ENCODE assay signal across 9 mouse cellular contexts in genomic region chr10:120257231-120257630, GRCm38 (mm10). TPM values are rescaled to one million over a fixed set of nuclear protein-coding genes. Genes with fewer than 3 reads are reported as not detected.
DNase-seq lines count a peak whose midpoint lies in the region; ATAC-seq and TF ChIP-seq lines count a peak whose summit lies in the region.
"Had no signal": no experiment of that assay in that cellular context is flagged by ENCODE, and none has a peak within 500 bp of the region (broad histone marks: within the 10 kb centered on the region; RNA-seq: fewer than 3 reads in every experiment).

No protein-coding gene starts in this region.

- peak overlapping the region; percentile 30 for H3K4me2 ChIP-seq in embryonic facial prominence, embryonic 13.5 days
- no peak overlapping the region for H3K4me2 ChIP-seq in lung, postnatal 0 days (replicated peaks; ENCODE audit: low read depth, low read length)
- H3K4me2 ChIP-seq: stomach, embryonic 15.5 days had no signal

- H3K27me3 ChIP-seq in embryonic facial prominence, embryonic 13.5 days: no peaks in the 10 kb centered on the region
- H3K27me3 ChIP-seq in lung, postnatal 0 days (replicated peaks; ENCODE audit: insufficient read depth, low read length): no peaks in the 10 kb centered on the region
- no peaks in the 10 kb centered on the region for H3K27me3 ChIP-seq in small intestine, adult 2 months (ENCODE audit: control insufficient read depth, insufficient read depth, low read length)
- H3K27me3 ChIP-seq: stomach, embryonic 15.5 days had no signal

- H3K9me3 ChIP-seq in embryonic facial prominence, embryonic 13.5 days: no peaks in the 10 kb centered on the region
- H3K9me3 ChIP-seq in lung, postnatal 0 days (ENCODE audit: low read length): no peaks in the 10 kb centered on the region
- H3K9me3 ChIP-seq: stomach, embryonic 15.5 days had no signal

- ATAC-seq in embryonic facial prominence, embryonic 13.5 days (ENCODE audit: insufficient number of reproducible peaks, insufficient read depth, low FRiP score, low TSS enrichment, low read depth): no peak
- ATAC-seq in lung, postnatal 0 days: no peak

- no peak overlapping the region for H3K4me3 ChIP-seq in embryonic facial prominence, embryonic 13.5 days
- H3K4me3 ChIP-seq in lung, postnatal 0 days (ENCODE audit: low read depth, low read length): no peak overlapping the region
- no peak overlapping the region for H3K4me3 ChIP-seq in small intestine, adult 2 months (ENCODE audit: low read depth, low read length)
- H3K4me3 ChIP-seq: stomach, embryonic 15.5 days had no signal

- no peaks in the 10 kb centered on the region for H3K36me3 ChIP-seq in embryonic facial prominence, embryonic 13.5 days
- no peaks in the 10 kb centered on the region for H3K36me3 ChIP-seq in lung, postnatal 0 days (ENCODE audit: insufficient read depth, low read length)
- no peaks in the 10 kb centered on the region for H3K36me3 ChIP-seq in small intestine, adult 2 months (ENCODE audit: control insufficient read depth, insufficient read depth, low read length)
- H3K36me3 ChIP-seq: stomach, embryonic 15.5 days had no signal

- 20% methylated on average over 11 of the region's 11 CpGs for WGBS in embryonic facial prominence, embryonic 13.5 days
- 16% methylated on average over 11 of the region's 11 CpGs for WGBS in lung, postnatal 0 days
- WGBS in small intestine, adult 2 months: 17% methylated on average over 11 of the region's 11 CpGs

- no peak for TF ChIP-seq EP300 in lung, postnatal 0 days (IDR thresholded peaks at IDR 0.05)

- H3K4me1 ChIP-seq in embryonic facial prominence, embryonic 13.5 days: peaks cover 22% of the 10 kb centered on the region
- H3K4me1 ChIP-seq in lung, postnatal 0 days (ENCODE audit: insufficient read depth, low read depth, low read length): no peaks in the 10 kb centered on the region
- H3K4me1 ChIP-seq in small intestine, adult 2 months (ENCODE audit: control insufficient read depth, insufficient read depth, insufficient read length, low read length): no peaks in the 10 kb centered on the region

- peak; percentile 75 for TF ChIP-seq CTCF in lung, postnatal 0 days (IDR thresholded peaks at IDR 0.05)
- TF ChIP-seq CTCF in small intestine, adult 2 months (IDR thresholded peaks at IDR 0.05; ENCODE audit: extremely low read depth, insufficient read length, insufficient replicate concordance, low read depth, low read length): peak; percentile 38; the same call in 1 of the 2 replicates

- H3K27ac ChIP-seq in embryonic facial prominence, embryonic 13.5 days: no peak overlapping the region
- H3K27ac ChIP-seq in lung, postnatal 0 days (ENCODE audit: low read length): no peak overlapping the region
- no peak overlapping the region for H3K27ac ChIP-seq in small intestine, adult 2 months (ENCODE audit: insufficient read depth, low read depth, low read length)
- H3K27ac ChIP-seq: stomach, embryonic 15.5 days had no signal

- H3K9ac ChIP-seq in embryonic facial prominence, embryonic 13.5 days: no peak overlapping the region
- H3K9ac ChIP-seq in lung, postnatal 0 days (replicated peaks; ENCODE audit: low read depth): no peak overlapping the region
- H3K9ac ChIP-seq: stomach, embryonic 15.5 days had no signal

- intact Hi-C loops in gastrocnemius, postnatal 36 days (cut with DNase I): loop anchor here (10.0 kb wide), 1 partner anchor 408 kb away; no protein-coding TSS in a partner anchor

- peak; percentile 8 for DNase-seq in gastrocnemius, adult 18-20 months (ENCODE audit: low spot score)
- no peak for DNase-seq in gastrocnemius, postnatal 36 days
- DNase-seq in 416B (ENCODE audit: low read depth): peak; percentile 71
- peak; percentile 69 for DNase-seq in adrenal gland, postnatal 10 days
- peak; percentile 62 for DNase-seq in kidney, postnatal 14 days
- peak; percentile 76 for DNase-seq in lung, postnatal 0 days (ENCODE audit: low spot score)

- no peak for TF ChIP-seq POLR2A in small intestine, adult 2 months (IDR thresholded peaks at IDR 0.05; ENCODE audit: low read depth, low read length)

RNA-seq across cellular contexts. Expression of gene Llph, which starts 30.4 kb away (rescaled TPM):
- total RNA-seq in gastrocnemius, adult 18-20 months (2021): 10 to 100 TPM; 15.9 to 17.3 TPM
- 10 to 100 TPM; 11.9 to 15.8 TPM for total RNA-seq in gastrocnemius, postnatal 36 days (2021)
- total RNA-seq in adrenal gland, postnatal 10 days (2021): 10 to 100 TPM; 20.3 to 24.7 TPM
- 52.2 and 54.6 TPM in 2 replicates for polyA plus RNA-seq in embryonic facial prominence, embryonic 13.5 days (2015; fragmentation: Nextera tagmentation; extraction: Ambion mirVana)
- 33.4 and 35.7 TPM in 2 replicates for polyA plus RNA-seq in lung, postnatal 0 days (2015; fragmentation: Nextera tagmentation; extraction: Ambion mirVana)
- 0.53 and 0.95 TPM in 2 replicates for polyA plus RNA-seq in small intestine, adult 2 months (2012; rRNA removed)

RNA-seq across cellular contexts. Expression of gene Irak3, which starts 55.3 kb away (rescaled TPM):
- 1 to 10 TPM; 1.9 to 2.9 TPM for total RNA-seq in gastrocnemius, adult 18-20 months (2021)
- 1 to 10 TPM; 2.1 to 2.4 TPM for total RNA-seq in gastrocnemius, postnatal 36 days (2021)
- 1 to 10 TPM; 3.3 to 3.4 TPM for total RNA-seq in adrenal gland, postnatal 10 days (2021)
- 2.0 and 2.3 TPM in 2 replicates for polyA plus RNA-seq in embryonic facial prominence, embryonic 13.5 days (2015; fragmentation: Nextera tagmentation; extraction: Ambion mirVana)
- 1.6 and 1.7 TPM in 2 replicates for polyA plus RNA-seq in lung, postnatal 0 days (2015; fragmentation: Nextera tagmentation; extraction: Ambion mirVana)
- 0.72 and 0.91 TPM in 2 replicates for polyA plus RNA-seq in small intestine, adult 2 months (2012; rRNA removed)

RNA-seq across cellular contexts. Expression of gene Tmbim4, which starts 55.8 kb away (rescaled TPM):
- total RNA-seq in gastrocnemius, adult 18-20 months (2021): 10 to 100 TPM; 76.7 to 79.2 TPM
- total RNA-seq in gastrocnemius, postnatal 36 days (2021): 10 to 100 TPM; 63.8 to 67.3 TPM
- total RNA-seq in adrenal gland, postnatal 10 days (2021): 100 to 1,000 TPM; 116 to 117 TPM
- 83.3 and 86.4 TPM in 2 replicates for polyA plus RNA-seq in embryonic facial prominence, embryonic 13.5 days (2015; fragmentation: Nextera tagmentation; extraction: Ambion mirVana)
- 152 and 165 TPM in 2 replicates for polyA plus RNA-seq in lung, postnatal 0 days (2015; fragmentation: Nextera tagmentation; extraction: Ambion mirVana)
- polyA plus RNA-seq in small intestine, adult 2 months (2012; rRNA removed): 191 and 329 TPM in 2 replicates

Comparison
In these comparisons a context has a peak if more than half of its experiments do, and no peak if none do; other contexts are left out.
1. DNase-seq: peak in gastrocnemius, adult 18-20 months (single experiment), 416B (single experiment), adrenal gland, postnatal 10 days (single experiment), kidney, postnatal 14 days (single experiment) and lung, postnatal 0 days (single experiment); none in gastrocnemius, postnatal 36 days (0 of 2).